Mouse (Mus musculus): Measurements from ENCODE around the gene Ubd. TPM values are rescaled to one million over a fixed set of nuclear protein-coding genes. Genes with fewer than 3 reads are reported as not detected.
A peak's percentile ranks its signal among the peaks of the same experiment; 100 is the strongest.

Gene Ubd
- polyA plus RNA-seq (2014; fragmentation: Nextera tagmentation; extraction: Ambion mirVana): not detected in 2 replicates

DNA sequence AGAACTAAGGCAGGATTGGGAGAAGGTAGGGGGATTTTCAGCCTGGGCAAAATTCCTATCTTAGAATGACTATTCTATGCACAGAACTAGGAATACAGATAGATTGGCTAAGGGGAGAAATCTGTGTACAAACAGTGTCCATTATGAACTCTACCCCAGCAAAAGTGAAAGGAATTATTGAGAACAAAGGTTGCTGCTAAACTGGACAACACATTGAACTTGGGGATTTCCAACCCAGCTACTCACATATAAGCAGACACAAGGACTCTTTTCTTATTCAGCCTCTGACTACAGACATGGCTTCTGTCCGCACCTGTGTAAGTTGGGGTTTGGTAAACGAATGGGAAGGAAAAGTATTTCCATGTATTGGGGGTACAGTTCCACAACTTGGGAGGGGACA is at the start of gene Ubd:
Ubd (plus strand) TSS at position 237 of the 400 bp plus-strand sequence.
- ATAC-seq (ENCODE audit: low FRiP score): no peak
- H3K9ac ChIP-seq: no peak within 1 kb of the TSS
- no peaks in the 10 kb centered on the region for H3K36me3 ChIP-seq (replicated peaks; ENCODE audit: control insufficient read depth, insufficient read depth)
- H3K4me1 ChIP-seq (replicated peaks; ENCODE audit: control insufficient read depth, insufficient read depth, low read length): no peaks in the 10 kb centered on the region
- no peak within 1 kb of the TSS for H3K4me3 ChIP-seq (replicated peaks; ENCODE audit: low read length)
- H3K27me3 ChIP-seq (ENCODE audit: control insufficient read depth, insufficient read depth, low read length): peaks cover 20% of the 10 kb centered on the region
- H3K4me2 ChIP-seq (replicated peaks): no peak within 1 kb of the TSS
- no peaks in the 10 kb centered on the region for H3K9me3 ChIP-seq (ENCODE audit: control insufficient read depth, low read length)
- WGBS: 93% methylated on average over 2 of the region's 2 CpGs
- DNase-seq (ENCODE audit: low spot score): no peak
- no peak within 1 kb of the TSS for H3K27ac ChIP-seq

DNA sequence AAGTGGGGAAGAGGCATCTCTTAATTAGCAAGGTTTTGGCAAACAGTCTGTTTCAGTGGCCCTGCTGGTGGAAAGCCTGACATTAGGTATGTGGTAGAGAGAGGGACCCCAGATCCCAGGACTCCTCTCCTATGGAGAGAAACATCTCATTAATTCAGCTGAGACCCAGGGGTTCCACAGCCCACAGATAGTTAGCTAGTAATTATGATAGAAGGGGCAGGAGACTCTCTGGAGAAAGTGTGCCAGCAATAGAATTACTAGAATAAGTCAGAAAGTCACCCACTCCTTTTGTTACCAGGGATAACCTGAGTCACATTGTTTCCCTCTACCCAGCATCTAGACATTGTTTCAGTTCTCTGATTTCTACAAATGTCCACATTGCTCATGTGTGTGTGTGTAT is 32.3 kb upstream of the Ubd start, which contains the start of gene Olfr93:
Olfr93 (minus strand) TSS at position 101 of the 400 bp plus-strand sequence.
- Histone ChIP-seq H3K9me3 (ENCODE audit: control insufficient read depth, low read length) (no peaks in the 10 kb centered on the region), H3K4me1 (replicated peaks; ENCODE audit: control insufficient read depth, insufficient read depth, low read length) (no peaks in the 10 kb centered on the region), H3K4me2 (replicated peaks) (no peak within 1 kb of the TSS), H3K9ac (no peak within 1 kb of the TSS), H3K27ac (no peak within 1 kb of the TSS), H3K4me3 (replicated peaks; ENCODE audit: low read length) (no peak within 1 kb of the TSS), H3K27me3 (ENCODE audit: control insufficient read depth, insufficient read depth, low read length) (no peaks in the 10 kb centered on the region), H3K36me3 (replicated peaks; ENCODE audit: control insufficient read depth, insufficient read depth) (no peaks in the 10 kb centered on the region)
- no peak for DNase-seq (ENCODE audit: low spot score)
- no peak for ATAC-seq (ENCODE audit: low FRiP score)

DNA sequence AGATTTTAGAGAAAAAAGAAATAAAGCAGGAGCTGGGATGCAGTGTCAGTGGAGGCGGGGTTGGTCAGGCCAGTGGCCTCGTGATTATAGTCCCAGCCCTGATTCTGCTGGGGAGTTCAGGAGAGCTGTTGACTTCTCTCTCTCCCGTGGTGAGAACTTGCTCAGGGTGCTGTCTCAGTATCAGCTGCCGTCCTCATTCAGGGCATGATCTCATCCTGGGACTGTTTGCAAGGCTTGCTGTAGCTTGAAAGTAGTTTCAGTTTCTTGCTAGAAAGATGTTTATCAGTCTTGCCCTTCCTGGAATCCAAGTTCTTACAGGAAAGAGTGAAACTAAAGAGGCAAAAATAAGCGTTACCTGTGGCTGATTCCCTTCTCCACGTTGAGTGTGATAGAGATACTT is 8.2 kb upstream of the Ubd start:
- Histone ChIP-seq H3K9me3 (ENCODE audit: control insufficient read depth, low read length) (no peaks in the 10 kb centered on the region), H3K36me3 (replicated peaks; ENCODE audit: control insufficient read depth, insufficient read depth) (no peaks in the 10 kb centered on the region), H3K27me3 (ENCODE audit: control insufficient read depth, insufficient read depth, low read length) (no peaks in the 10 kb centered on the region), H3K4me2 (replicated peaks) (no peak overlapping the region), H3K4me1 (replicated peaks; ENCODE audit: control insufficient read depth, insufficient read depth, low read length) (no peaks in the 10 kb centered on the region), H3K4me3 (replicated peaks; ENCODE audit: low read length) (no peak overlapping the region), H3K27ac (no peak overlapping the region), H3K9ac (no peak overlapping the region)
- DNase-seq (ENCODE audit: low spot score) (no peak), ATAC-seq (ENCODE audit: low FRiP score) (no peak)
- 60% methylated on average over 6 of the region's 6 CpGs for WGBS

DNA sequence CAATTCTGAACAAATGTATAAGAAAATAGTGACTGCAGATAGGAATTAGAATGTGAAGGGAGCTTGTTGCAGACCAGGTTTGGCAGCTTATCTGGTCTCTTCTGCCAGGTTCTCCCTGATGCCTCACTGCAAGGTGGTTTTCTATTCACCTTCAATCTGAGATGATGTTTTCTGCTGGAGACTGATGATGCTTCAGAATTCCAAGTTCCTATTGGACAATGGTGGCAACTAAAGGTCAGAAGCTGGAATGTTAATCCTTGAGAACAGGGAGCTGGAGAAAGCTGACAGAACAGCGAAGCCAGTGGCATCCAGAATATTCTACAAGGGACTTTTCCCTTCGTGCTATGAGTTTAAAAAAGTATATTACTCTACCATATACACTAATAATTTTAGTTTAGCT is 3.0 kb upstream of the Ubd start:
- no peak overlapping the region for H3K9ac ChIP-seq
- ATAC-seq (ENCODE audit: low FRiP score) (no peak), DNase-seq (ENCODE audit: low spot score) (peak; percentile 71)
- no peak overlapping the region for H3K4me3 ChIP-seq (replicated peaks; ENCODE audit: low read length)
- 39% methylated on average over 2 of the region's 2 CpGs for WGBS
- no peaks in the 10 kb centered on the region for H3K36me3 ChIP-seq (replicated peaks; ENCODE audit: control insufficient read depth, insufficient read depth)
- no peaks in the 10 kb centered on the region for H3K9me3 ChIP-seq (ENCODE audit: control insufficient read depth, low read length)
- H3K27me3 ChIP-seq (ENCODE audit: control insufficient read depth, insufficient read depth, low read length): peaks cover 7% of the 10 kb centered on the region
- no peak overlapping the region for H3K27ac ChIP-seq
- no peaks in the 10 kb centered on the region for H3K4me1 ChIP-seq (replicated peaks; ENCODE audit: control insufficient read depth, insufficient read depth, low read length)
- H3K4me2 ChIP-seq (replicated peaks): no peak overlapping the region

DNA sequence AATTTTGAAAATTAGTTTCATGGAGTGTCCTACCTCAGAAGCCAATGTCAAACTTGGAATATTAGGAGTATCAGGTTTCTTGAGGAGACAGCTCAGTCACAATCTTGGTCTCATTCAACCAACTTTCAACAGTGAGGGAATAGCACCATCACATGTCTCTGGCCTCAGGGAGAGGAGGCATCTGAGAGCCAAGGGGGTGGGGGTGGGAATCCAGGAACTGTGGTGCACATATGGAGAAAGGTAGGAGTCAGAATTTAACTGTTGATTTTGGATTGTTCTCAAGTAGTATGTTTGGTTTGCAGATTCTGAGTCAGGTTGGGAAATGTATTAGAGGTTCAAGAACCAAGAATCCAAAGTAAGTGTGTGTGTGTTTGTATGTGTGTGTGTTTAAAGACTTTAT is 660 bp upstream of the Ubd start:
- Histone ChIP-seq H3K4me3 (replicated peaks; ENCODE audit: low read length) (no peak overlapping the region), H3K27ac (no peak overlapping the region), H3K4me1 (replicated peaks; ENCODE audit: control insufficient read depth, insufficient read depth, low read length) (no peaks in the 10 kb centered on the region), H3K4me2 (replicated peaks) (no peak overlapping the region), H3K36me3 (replicated peaks; ENCODE audit: control insufficient read depth, insufficient read depth) (no peaks in the 10 kb centered on the region), H3K9me3 (ENCODE audit: control insufficient read depth, low read length) (no peaks in the 10 kb centered on the region), H3K9ac (no peak overlapping the region), H3K27me3 (ENCODE audit: control insufficient read depth, insufficient read depth, low read length) (peaks cover 15% of the 10 kb centered on the region)
- DNase-seq (ENCODE audit: low spot score) (no peak), ATAC-seq (ENCODE audit: low FRiP score) (no peak)

DNA sequence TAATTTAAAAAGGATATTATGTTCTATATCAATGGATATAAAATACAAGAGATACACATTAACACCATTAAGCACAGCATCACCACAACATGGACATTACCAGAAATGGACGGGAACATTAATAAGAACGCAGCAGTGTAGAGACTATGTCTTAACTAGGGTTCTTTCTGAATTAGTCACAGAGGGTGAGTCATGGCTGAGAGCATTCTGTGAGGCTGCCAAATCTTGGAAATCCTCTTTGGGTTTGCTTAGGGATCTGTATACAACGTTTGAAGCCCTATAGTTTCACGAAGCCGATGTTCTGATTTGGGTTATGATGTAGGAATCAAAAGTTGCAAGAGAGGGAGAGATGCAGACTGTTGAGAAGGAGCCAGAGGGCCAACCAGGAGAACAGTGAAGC is 1.1 kb downstream of the Ubd start:
- WGBS: 94% methylated on average over 5 of the region's 5 CpGs
- Histone ChIP-seq H3K9me3 (ENCODE audit: control insufficient read depth, low read length) (no peaks in the 10 kb centered on the region), H3K4me2 (replicated peaks) (no peak overlapping the region), H3K4me1 (replicated peaks; ENCODE audit: control insufficient read depth, insufficient read depth, low read length) (no peaks in the 10 kb centered on the region), H3K9ac (no peak overlapping the region), H3K36me3 (replicated peaks; ENCODE audit: control insufficient read depth, insufficient read depth) (no peaks in the 10 kb centered on the region), H3K4me3 (replicated peaks; ENCODE audit: low read length) (no peak overlapping the region), H3K27me3 (ENCODE audit: control insufficient read depth, insufficient read depth, low read length) (peaks cover 21% of the 10 kb centered on the region), H3K27ac (no peak overlapping the region)
- no peak for DNase-seq (ENCODE audit: low spot score)
- no peak for ATAC-seq (ENCODE audit: low FRiP score)

DNA sequence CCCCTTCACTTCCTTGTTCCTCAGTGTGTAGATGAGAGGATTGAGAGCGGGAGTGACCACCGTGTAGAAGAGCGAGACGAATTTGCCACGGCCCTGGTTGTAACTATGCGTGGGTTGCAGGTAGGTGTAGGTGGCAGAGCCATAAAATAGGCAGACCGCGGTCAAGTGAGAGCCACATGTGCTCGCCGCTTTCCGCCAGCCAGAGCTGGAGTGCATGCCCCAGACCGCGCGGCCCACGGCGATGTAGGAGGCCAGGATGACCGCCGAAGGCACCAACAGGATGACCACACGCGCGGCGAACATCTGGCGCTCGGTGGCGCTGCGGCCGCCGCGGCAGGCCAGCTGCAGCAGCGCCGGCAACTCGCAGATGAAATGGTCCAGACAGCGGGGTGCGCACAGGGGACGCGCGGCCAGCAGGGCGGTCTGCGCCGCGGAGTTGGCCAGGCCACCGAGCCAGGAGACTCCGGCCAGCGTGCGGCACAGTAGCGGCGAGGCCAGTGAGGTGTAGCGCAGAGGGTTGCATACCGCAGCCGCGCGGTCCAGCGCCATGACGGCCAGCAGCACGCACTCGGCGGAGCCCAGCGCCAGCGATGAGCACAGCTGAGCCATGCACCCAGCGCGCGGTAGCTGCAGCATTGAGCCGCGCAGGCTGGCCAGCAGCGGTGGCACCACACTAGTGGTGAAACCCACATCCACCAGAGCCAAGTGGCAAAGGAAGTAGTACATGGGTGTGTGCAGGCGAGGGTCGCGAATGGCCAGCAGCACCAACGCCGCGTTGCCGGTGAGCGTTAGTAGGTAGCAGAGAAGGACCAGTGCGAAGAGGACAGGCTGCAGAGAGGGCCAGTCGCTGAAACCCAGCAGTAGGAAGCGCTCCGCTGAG is 3.4 kb downstream of the Ubd start:
- H3K27ac ChIP-seq: peak overlapping the region; percentile 40
- peaks cover 21% of the 10 kb centered on the region for H3K27me3 ChIP-seq (ENCODE audit: control insufficient read depth, insufficient read depth, low read length)
- peak overlapping the region; percentile 89 for H3K4me2 ChIP-seq (replicated peaks)
- ATAC-seq (ENCODE audit: low FRiP score) (peak; percentile 94), DNase-seq (ENCODE audit: low spot score) (peak; percentile 59)
- H3K9me3 ChIP-seq (ENCODE audit: control insufficient read depth, low read length): no peaks in the 10 kb centered on the region
- under 1% methylated on average over 77 of the region's 77 CpGs for WGBS
- H3K4me3 ChIP-seq (replicated peaks; ENCODE audit: low read length): peak overlapping the region; percentile 57
- H3K36me3 ChIP-seq (replicated peaks; ENCODE audit: control insufficient read depth, insufficient read depth): no peaks in the 10 kb centered on the region
- H3K9ac ChIP-seq: peak overlapping the region; percentile 75
- H3K4me1 ChIP-seq (replicated peaks; ENCODE audit: control insufficient read depth, insufficient read depth, low read length): no peaks in the 10 kb centered on the region

DNA sequence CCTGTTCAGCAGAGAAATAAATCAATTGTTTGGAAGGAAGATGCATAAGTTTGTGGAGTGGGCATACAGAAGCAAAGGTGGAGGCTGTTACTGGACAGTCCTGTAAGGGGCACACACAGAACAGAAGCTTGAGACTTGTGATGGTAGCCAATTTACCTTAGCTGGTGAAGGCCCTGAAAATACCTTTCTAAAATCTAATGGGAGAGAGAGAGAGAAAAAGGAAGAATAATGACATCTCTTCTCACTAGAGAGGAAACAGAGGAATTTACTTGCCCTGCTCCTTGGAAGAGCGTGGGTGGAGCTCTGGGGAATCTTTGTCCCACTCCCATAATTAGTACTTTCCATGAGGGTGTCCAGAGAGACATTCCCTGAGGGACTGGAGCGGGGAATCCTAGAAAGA is 7.2 kb downstream of the Ubd start, which contains the start of gene Olfr94:
Olfr94 (minus strand) TSS at position 101 of the 400 bp plus-strand sequence.
- H3K36me3 ChIP-seq (replicated peaks; ENCODE audit: control insufficient read depth, insufficient read depth): no peaks in the 10 kb centered on the region
- no peak for ATAC-seq (ENCODE audit: low FRiP score)
- no peak within 1 kb of the TSS for H3K4me3 ChIP-seq (replicated peaks; ENCODE audit: low read length)
- DNase-seq (ENCODE audit: low spot score): no peak
- H3K27ac ChIP-seq: no peak within 1 kb of the TSS
- H3K27me3 ChIP-seq (ENCODE audit: control insufficient read depth, insufficient read depth, low read length): peaks cover 12% of the 10 kb centered on the region
- no peak within 1 kb of the TSS for H3K9ac ChIP-seq
- no peaks in the 10 kb centered on the region for H3K4me1 ChIP-seq (replicated peaks; ENCODE audit: control insufficient read depth, insufficient read depth, low read length)
- WGBS: 88% methylated on average over 2 of the region's 2 CpGs
- H3K9me3 ChIP-seq (ENCODE audit: control insufficient read depth, low read length): no peaks in the 10 kb centered on the region
- no peak within 1 kb of the TSS for H3K4me2 ChIP-seq (replicated peaks)

DNA sequence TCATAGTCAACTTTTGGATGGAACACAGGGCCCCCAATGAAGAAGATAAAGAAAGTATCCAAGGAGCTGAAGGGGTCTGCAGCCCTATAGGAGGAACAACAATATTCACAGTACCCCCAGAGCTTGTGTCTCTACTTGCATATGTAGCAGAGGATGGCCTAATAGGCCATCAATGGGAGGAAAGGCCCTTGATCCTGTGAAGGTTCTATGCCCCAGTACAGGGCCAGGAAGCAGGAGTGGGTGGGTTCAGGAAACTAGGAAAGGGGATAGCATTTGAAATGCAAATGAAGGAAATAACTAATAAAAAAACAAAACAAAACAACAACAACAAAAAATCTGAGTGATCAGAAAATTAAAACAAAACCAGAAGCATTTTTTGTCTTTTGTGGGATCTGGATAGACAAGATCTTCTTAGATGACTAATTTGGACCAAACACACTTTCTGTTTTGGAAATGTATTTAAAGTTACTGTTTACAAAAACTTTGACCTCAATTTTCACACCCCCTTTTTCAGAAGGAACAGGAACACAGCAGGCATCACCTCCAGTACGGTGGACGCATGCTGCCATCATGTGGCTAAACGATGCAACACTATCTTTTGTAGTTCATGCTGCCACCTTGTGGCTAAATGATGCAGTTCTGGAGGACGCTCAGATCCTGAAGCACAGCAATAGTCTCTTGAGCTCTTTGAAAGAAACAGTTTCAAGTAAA is 9.7 kb downstream of the Ubd start:
- Histone ChIP-seq H3K4me3 (replicated peaks; ENCODE audit: low read length) (no peak overlapping the region), H3K27me3 (ENCODE audit: control insufficient read depth, insufficient read depth, low read length) (peaks cover 3% of the 10 kb centered on the region), H3K4me1 (replicated peaks; ENCODE audit: control insufficient read depth, insufficient read depth, low read length) (no peaks in the 10 kb centered on the region), H3K36me3 (replicated peaks; ENCODE audit: control insufficient read depth, insufficient read depth) (no peaks in the 10 kb centered on the region), H3K9ac (no peak overlapping the region), H3K4me2 (replicated peaks) (no peak overlapping the region), H3K27ac (no peak overlapping the region), H3K9me3 (ENCODE audit: control insufficient read depth, low read length) (no peaks in the 10 kb centered on the region)
- ATAC-seq (ENCODE audit: low FRiP score) (peak; percentile 90), DNase-seq (ENCODE audit: low spot score) (peak; percentile 95)
- WGBS: 0% methylated on average over 4 of the region's 4 CpGs

Measured in hindbrain, embryonic 14.5 days (tissue).